Mouse (Mus musculus): ENCODE measurements around the gene 1700003E16Rik. TPM values are rescaled to one million over a fixed set of nuclear protein-coding genes. Genes with fewer than 3 reads are reported as not detected.

1700003E16Rik gene
- polyA plus RNA-seq, 1 experiment from 2014 or later = 0.17 TPM

GRCm38 (mm10) chr6:83208050-83208400 lies 51.8 kb downstream of the 1700003E16Rik start:
- 76% methylated on average over 2 of the region's 2 CpGs for WGBS
- Histone ChIP-seq H3K4me1 (replicated peaks) (peaks cover 21% of the 10 kb centered on the region), H3K27ac (ENCODE audit: poor library complexity, severe bottlenecking) (no peak overlapping the region), H3K9me3 (replicated peaks) (no peaks in the 10 kb centered on the region), H3K4me2 (no peak overlapping the region), H3K27me3 (replicated peaks) (no peaks in the 10 kb centered on the region; the same call in 1 of the 2 replicates), H3K9ac (no peak overlapping the region), H3K4me3 (no peak overlapping the region), H3K36me3 (no peaks in the 10 kb centered on the region)
- no peak for ATAC-seq (ENCODE audit: insufficient number of reproducible peaks, low FRiP score)

GRCm38 (mm10) chr6:83210495-83210894 lies 54.3 kb downstream of the 1700003E16Rik start:
- Histone ChIP-seq H3K4me2 (no peak overlapping the region), H3K4me1 (replicated peaks) (peaks cover 24% of the 10 kb centered on the region), H3K4me3 (no peak overlapping the region), H3K9me3 (replicated peaks) (no peaks in the 10 kb centered on the region), H3K27me3 (replicated peaks) (no peaks in the 10 kb centered on the region; the same call in 1 of the 2 replicates), H3K27ac (ENCODE audit: poor library complexity, severe bottlenecking) (no peak overlapping the region), H3K9ac (no peak overlapping the region), H3K36me3 (no peaks in the 10 kb centered on the region)
- 42% methylated on average over 2 of the region's 2 CpGs for whole genome bisulfite sequencing
- no peak for ATAC-seq (ENCODE audit: insufficient number of reproducible peaks, low FRiP score)

- Histone ChIP-seq H3K27ac (ENCODE audit: poor library complexity, severe bottlenecking) (no peak overlapping the region), H3K4me2 (no peak overlapping the region), H3K36me3 (no peaks in the 10 kb centered on the region), H3K9ac (no peak overlapping the region; the same call in 1 of the 2 replicates), H3K9me3 (replicated peaks) (no peaks in the 10 kb centered on the region), H3K27me3 (replicated peaks) (no peaks in the 10 kb centered on the region; the same call in 1 of the 2 replicates), H3K4me3 (no peak overlapping the region), H3K4me1 (replicated peaks) (peaks cover 23% of the 10 kb centered on the region)
- ATAC-seq (ENCODE audit: insufficient number of reproducible peaks, low FRiP score) = no peak
- 16% methylated on average over 5 of the region's 5 CpGs for WGBS
Observed at GRCm38 (mm10) chr6:83211526-83211925, 55.3 kb downstream of the 1700003E16Rik start.

Other genes with a start within 250 kb of the 1700003E16Rik start
- gene Sema4f, start 216.6 kb upstream of the 1700003E16Rik start, polyA plus RNA-seq (2016; fragmentation: Nextera tagmentation; extraction: Ambion mirVana) = 0.26 and 0.37 TPM in 2 replicates
- 0.57 and 1.4 TPM in 2 replicates for gene M1ap, start 209.5 kb upstream of the 1700003E16Rik start, polyA plus RNA-seq (2016; fragmentation: Nextera tagmentation; extraction: Ambion mirVana)
- gene Dok1, start 122.9 kb upstream of the 1700003E16Rik start, polyA plus RNA-seq (2016; fragmentation: Nextera tagmentation; extraction: Ambion mirVana) = 8.1 and 11.3 TPM in 2 replicates
- 5.7 and 8.0 TPM in 2 replicates for gene Loxl3, start 122.2 kb upstream of the 1700003E16Rik start, polyA plus RNA-seq (2016; fragmentation: Nextera tagmentation; extraction: Ambion mirVana)
- 120 and 131 TPM in 2 replicates for gene Aup1, start 101.9 kb upstream of the 1700003E16Rik start, polyA plus RNA-seq (2016; fragmentation: Nextera tagmentation; extraction: Ambion mirVana)
- 86.7 and 86.9 TPM in 2 replicates for gene Htra2, start 101.1 kb upstream of the 1700003E16Rik start, polyA plus RNA-seq (2016; fragmentation: Nextera tagmentation; extraction: Ambion mirVana)
- gene Dqx1, start 98.6 kb upstream of the 1700003E16Rik start, polyA plus RNA-seq (2016; fragmentation: Nextera tagmentation; extraction: Ambion mirVana) = 0.48 and 0.64 TPM in 2 replicates
- gene Tlx2, start 86.1 kb upstream of the 1700003E16Rik start, polyA plus RNA-seq (2016; fragmentation: Nextera tagmentation; extraction: Ambion mirVana) = 0.18 and 0.24 TPM in 2 replicates
- 12.5 and 14.9 TPM in 2 replicates for gene Pcgf1, start 78.5 kb upstream of the 1700003E16Rik start, polyA plus RNA-seq (2016; fragmentation: Nextera tagmentation; extraction: Ambion mirVana)
- 0.36 TPM in 1 of 2 replicates, not detected in the other for gene Lbx2, start 70.0 kb upstream of the 1700003E16Rik start, polyA plus RNA-seq (2016; fragmentation: Nextera tagmentation; extraction: Ambion mirVana)
- 1.3 and 1.9 TPM in 2 replicates for gene Ccdc142, start 54.8 kb upstream of the 1700003E16Rik start, polyA plus RNA-seq (2016; fragmentation: Nextera tagmentation; extraction: Ambion mirVana)
- gene Gm42688, start 54.8 kb upstream of the 1700003E16Rik start, polyA plus RNA-seq (2016; fragmentation: Nextera tagmentation; extraction: Ambion mirVana) = 2.2 and 2.4 TPM in 2 replicates
- gene Mrpl53, start 47.4 kb upstream of the 1700003E16Rik start, polyA plus RNA-seq (2016; fragmentation: Nextera tagmentation; extraction: Ambion mirVana) = 155 and 156 TPM in 2 replicates
- 30.7 and 30.8 TPM in 2 replicates for gene Mogs, start 40.9 kb upstream of the 1700003E16Rik start, polyA plus RNA-seq (2016; fragmentation: Nextera tagmentation; extraction: Ambion mirVana)
- gene Wbp1, start 34.8 kb upstream of the 1700003E16Rik start, polyA plus RNA-seq (2016; fragmentation: Nextera tagmentation; extraction: Ambion mirVana) = 87.6 and 91.3 TPM in 2 replicates
- gene Ino80b, start 31.0 kb upstream of the 1700003E16Rik start, polyA plus RNA-seq (2016; fragmentation: Nextera tagmentation; extraction: Ambion mirVana) = 11.1 and 12.1 TPM in 2 replicates
- gene Rtkn, start 20.9 kb upstream of the 1700003E16Rik start, polyA plus RNA-seq (2016; fragmentation: Nextera tagmentation; extraction: Ambion mirVana) = 20.3 and 22.0 TPM in 2 replicates
- 4.2 and 6.8 TPM in 2 replicates for gene Wdr54, start within 50 bp of the 1700003E16Rik start, polyA plus RNA-seq (2016; fragmentation: Nextera tagmentation; extraction: Ambion mirVana)
- gene Dctn1, start 9.5 kb downstream of the 1700003E16Rik start, polyA plus RNA-seq (2016; fragmentation: Nextera tagmentation; extraction: Ambion mirVana) = 86.9 and 89.0 TPM in 2 replicates
- gene Slc4a5, start 63.4 kb downstream of the 1700003E16Rik start, polyA plus RNA-seq (2016; fragmentation: Nextera tagmentation; extraction: Ambion mirVana) = 0.27 and 0.52 TPM in 2 replicates
- gene Mthfd2, start 169.5 kb downstream of the 1700003E16Rik start, polyA plus RNA-seq (2016; fragmentation: Nextera tagmentation; extraction: Ambion mirVana) = 38.9 TPM in 2 replicates
- gene Mob1a, start 169.6 kb downstream of the 1700003E16Rik start, polyA plus RNA-seq (2016; fragmentation: Nextera tagmentation; extraction: Ambion mirVana) = 42.6 and 43.3 TPM in 2 replicates
- gene Bola3, start 192.7 kb downstream of the 1700003E16Rik start, polyA plus RNA-seq (2016; fragmentation: Nextera tagmentation; extraction: Ambion mirVana) = 262 and 274 TPM in 2 replicates

All from heart, embryonic 12.5 days (tissue).